Mouse (Mus musculus) retina, embryonic 14.5 days (tissue): ENCODE measurements around the gene Zmynd10.
"Not testable (repeated sequence)": the region's sequence is repeated elsewhere in the genome, so short reads cannot be mapped to it uniquely, and the experiment has no call there.

Experiments
- DNase-seq: peaks from one replicate; pipeline ENCODE4 v3.0.0-alpha.2; 2015; ENCODE audit warnings: low spot score

The Zmynd10 gene

GRCm38 (mm10) chr9:107555701-107556100 lies 8.6 kb downstream of the Zmynd10 start:
- no peak for DNase-seq

GRCm38 (mm10) chr9:107556346-107556745 lies 9.2 kb downstream of the Zmynd10 start:
- DNase-seq: no peak

DNA sequence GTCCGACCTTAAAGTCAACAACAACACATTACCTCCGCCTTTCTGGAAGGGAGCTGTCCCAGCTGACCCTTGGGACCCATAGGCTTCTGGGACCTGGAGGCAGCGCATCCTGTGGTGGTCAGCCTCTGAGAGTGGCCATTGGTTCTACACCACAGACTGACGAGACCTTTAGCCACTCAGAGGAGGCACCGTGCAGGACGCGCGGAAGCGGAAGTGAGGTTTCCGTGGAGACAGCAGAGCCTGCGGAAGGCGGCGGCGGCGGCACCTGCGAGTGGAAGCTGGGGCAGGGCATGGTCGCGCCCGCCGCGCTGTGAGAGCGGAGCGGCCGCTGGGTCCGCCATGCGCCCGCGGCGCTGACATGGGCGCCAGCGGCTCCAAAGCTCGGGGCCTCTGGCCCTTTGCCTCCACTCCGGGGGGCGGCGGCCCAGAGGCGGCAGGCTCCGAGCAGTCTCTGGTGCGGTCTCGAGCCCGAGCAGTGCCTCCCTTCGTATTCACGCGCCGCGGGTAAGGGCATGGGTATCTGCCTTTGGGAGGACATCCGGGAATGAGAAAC lies 16.0 kb downstream of the Zmynd10 start, which contains the start of gene Tusc2:
TSS of gene Tusc2 (plus strand) at position 227 of the 553 bp plus-strand sequence.
- DNase-seq: peak; percentile 93

GRCm38 (mm10) chr9:107565556-107565955 lies 18.5 kb downstream of the Zmynd10 start:
- DNase-seq: not testable (repeated sequence)

DNA sequence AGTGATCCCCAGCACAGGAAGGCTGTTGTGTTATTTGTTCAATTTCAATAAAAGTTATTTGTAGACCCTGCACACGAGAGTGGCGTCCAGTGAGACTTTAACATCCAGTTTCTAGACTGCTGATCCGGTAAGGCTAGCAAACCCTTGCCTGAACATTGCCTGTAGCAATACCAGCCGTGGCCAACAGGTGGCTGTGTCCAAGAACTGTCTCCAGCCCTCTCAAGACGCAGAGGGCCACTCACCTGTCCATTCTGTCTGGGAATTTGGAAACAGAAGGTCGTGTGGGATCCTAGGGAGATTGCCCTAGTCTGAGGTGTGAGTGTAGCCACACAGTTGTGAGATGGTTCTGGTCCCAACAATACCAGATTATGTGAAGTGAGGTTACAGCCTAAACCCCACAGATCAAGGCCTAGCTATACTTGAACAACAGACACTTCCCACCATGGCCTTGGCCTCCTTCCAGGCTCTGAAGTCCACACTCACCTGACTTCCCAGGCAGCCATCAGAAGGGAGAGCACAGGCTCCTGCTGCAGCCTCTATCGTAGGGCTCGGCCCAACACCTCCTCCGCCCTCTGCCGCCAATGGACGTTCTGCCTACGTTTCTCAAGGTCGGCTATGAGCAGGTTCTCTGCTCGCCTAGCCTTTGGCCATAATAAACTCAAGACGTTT lies 19.1 kb downstream of the Zmynd10 start:
- peak; percentile 84 for DNase-seq

GRCm38 (mm10) chr9:107566855-107567254 lies 19.8 kb downstream of the Zmynd10 start:
- no peak for DNase-seq

- no peak for DNase-seq
These were observed 20.7 kb downstream of the Zmynd10 start, which contains the start of gene Hyal2 for GRCm38 (mm10) chr9:107567702-107568319. Hyal2 (plus strand) TSS chr9:107567945.

DNA sequence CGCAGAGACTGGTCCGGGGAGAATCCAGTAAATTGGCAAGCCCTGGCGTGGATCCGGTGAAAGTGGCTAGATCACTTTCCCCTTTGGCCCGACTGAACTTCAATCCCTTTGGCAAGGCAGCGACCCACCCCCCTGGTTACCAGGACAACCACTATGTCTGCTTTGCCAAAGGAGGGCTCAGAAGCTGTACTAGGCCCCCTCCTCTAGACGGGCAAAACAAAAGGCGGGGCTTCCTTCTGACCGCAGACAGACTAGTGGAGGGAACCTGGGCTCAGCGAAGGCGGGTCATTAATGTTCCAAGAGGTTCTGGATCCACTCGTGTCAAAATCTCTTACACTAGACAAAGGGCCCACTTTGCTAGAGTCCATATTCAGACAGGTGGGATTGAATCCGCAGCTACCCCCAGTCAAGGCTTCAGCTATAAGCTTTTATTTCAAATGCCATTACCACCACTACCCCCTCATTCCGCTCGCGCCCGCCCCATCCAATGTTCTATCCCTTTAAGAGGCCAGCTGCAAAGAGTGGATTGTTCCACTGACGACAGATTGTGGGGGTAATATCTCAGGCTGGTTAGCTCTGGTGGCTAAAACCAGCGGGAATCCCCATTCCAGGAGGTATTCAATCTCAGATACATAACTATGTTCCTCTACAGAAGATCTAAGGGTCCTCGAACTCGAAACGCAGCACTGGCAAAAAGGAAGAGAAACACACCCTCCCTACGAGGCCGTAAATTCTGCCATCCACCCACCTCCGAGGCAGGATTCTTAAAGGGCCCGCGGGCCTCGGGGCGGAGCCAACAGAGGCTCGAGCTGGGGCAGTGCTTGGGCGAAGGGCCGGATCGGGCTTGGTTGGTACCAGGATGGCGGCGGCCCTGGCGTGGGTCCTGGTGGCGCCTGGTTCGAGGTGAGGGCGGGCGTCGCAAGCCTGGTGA lies 21.5 kb downstream of the Zmynd10 start:
- peak; percentile 91 for DNase-seq

- DNase-seq: no peak
These were observed 22.2 kb downstream of the Zmynd10 start for GRCm38 (mm10) chr9:107569270-107569669.

DNA sequence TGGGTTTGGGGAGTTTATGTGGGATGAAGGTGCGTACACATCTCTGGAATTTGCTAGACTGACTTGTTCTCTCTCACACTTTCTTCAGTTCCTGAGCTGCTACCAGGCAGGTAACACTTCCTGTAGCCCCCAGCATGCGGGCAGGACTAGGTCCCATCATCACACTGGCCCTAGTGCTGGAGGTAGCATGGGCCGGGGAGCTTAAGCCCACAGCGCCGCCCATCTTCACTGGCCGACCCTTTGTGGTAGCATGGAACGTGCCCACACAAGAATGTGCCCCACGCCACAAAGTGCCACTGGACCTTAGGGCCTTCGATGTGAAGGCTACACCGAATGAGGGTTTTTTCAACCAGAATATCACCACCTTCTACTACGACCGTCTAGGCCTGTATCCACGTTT lies 22.9 kb downstream of the Zmynd10 start:
- no peak for DNase-seq

GRCm38 (mm10) chr9:107570845-107571244 lies 23.7 kb downstream of the Zmynd10 start:
- no peak for DNase-seq

- DNase-seq: no peak
These were observed 24.6 kb downstream of the Zmynd10 start for GRCm38 (mm10) chr9:107571534-107572326.

DNA sequence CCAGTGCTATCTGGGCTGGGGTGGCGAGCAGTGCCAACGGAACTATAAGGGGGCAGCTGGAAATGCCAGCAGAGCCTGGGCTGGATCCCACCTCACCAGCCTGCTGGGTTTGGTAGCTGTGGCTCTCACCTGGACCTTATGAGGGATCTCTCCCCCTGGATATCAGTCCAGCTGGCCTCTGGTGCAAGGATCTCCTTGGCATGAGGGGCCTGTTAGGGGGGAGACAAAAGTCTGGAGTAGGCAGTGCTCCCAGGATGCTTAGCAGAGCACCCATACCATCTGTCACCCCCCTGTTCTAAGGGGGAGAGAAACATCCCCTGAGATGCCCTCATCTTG lies 25.2 kb downstream of the Zmynd10 start:
- no peak for DNase-seq

GRCm38 (mm10) chr9:107573774-107574173 lies 26.7 kb downstream of the Zmynd10 start:
- not testable (repeated sequence) for DNase-seq

GRCm38 (mm10) chr9:107575579-107576356 lies 28.7 kb downstream of the Zmynd10 start:
- no peak for DNase-seq

- DNase-seq: peak; percentile 82
These were observed 29.4 kb downstream of the Zmynd10 start, which contains the start of gene Hyal1 for GRCm38 (mm10) chr9:107576357-107577107. Hyal1 (plus strand) TSS chr9:107576927.

- DNase-seq: no peak
These were observed 30.8 kb downstream of the Zmynd10 start for GRCm38 (mm10) chr9:107577871-107578270.

- no peak for DNase-seq
These were observed 31.5 kb downstream of the Zmynd10 start, which contains the start of gene Naa80 for GRCm38 (mm10) chr9:107578587-107578986. Naa80 (plus strand) TSS chr9:107578887.

GRCm38 (mm10) chr9:107579023-107579900 lies 32.2 kb downstream of the Zmynd10 start:
- no peak for DNase-seq
